ENCODE assay signal across 14 mouse cellular contexts in genomic region chr4:58271504-58272162, GRCm38 (mm10). TPM values are rescaled to one million over a fixed set of nuclear protein-coding genes. Genes with fewer than 3 reads are reported as not detected.
DNase-seq lines count a peak whose midpoint lies in the region; ATAC-seq and TF ChIP-seq lines count a peak whose summit lies in the region.
"Had no signal": no experiment of that assay in that cellular context is flagged by ENCODE, and none has a peak within 500 bp of the region (broad histone marks: within the 10 kb centered on the region; RNA-seq: fewer than 3 reads in every experiment).

No protein-coding gene starts in this region.

- peaks cover 16% of the 10 kb centered on the region; the same call in 1 of the 2 replicates for H3K4me1 ChIP-seq in limb, embryonic 15.5 days
- H3K4me1 ChIP-seq: forebrain, embryonic 12.5 days had no signal

- ATAC-seq in limb, embryonic 15.5 days (ENCODE audit: insufficient number of reproducible peaks, low FRiP score, low TSS enrichment, low read depth), result peak; percentile 70
- ATAC-seq in CD4-positive, CD25-positive, alpha-beta regulatory T cell, adult 4 months, result no peak

- DNase-seq in left cerebral cortex, postnatal 14 days (ENCODE audit: low spot score in 2 of 2), result peak; percentile 7 to 18
- no peak for DNase-seq in left cerebral cortex, adult 2 months (ENCODE audit: extremely low spot score in 1 of 2, low spot score in 2 of 2)
- DNase-seq in Muller cell, postnatal 12 days (ENCODE audit: inconsistent ontology term), result peak; percentile 12
- DNase-seq in embryo, embryonic 11 days, result peak; percentile 47
- DNase-seq in spleen, postnatal 36 days (ENCODE audit: low spot score in 2 of 2), result no peak
- DNase-seq: cerebellum, adult 18-20 months; gastrocnemius, postnatal 36 days; heart, postnatal 36 days; kidney, postnatal 14 days; lung, postnatal 4 days had no signal

- no peaks in the 10 kb centered on the region for H3K36me3 ChIP-seq in limb, embryonic 15.5 days
- H3K36me3 ChIP-seq: forebrain, embryonic 12.5 days had no signal

- no peak overlapping the region for H3K27ac ChIP-seq in left cerebral cortex, adult 2 months
- H3K27ac ChIP-seq in limb, embryonic 15.5 days, result peak overlapping the region; percentile 69
- H3K27ac ChIP-seq: forebrain, embryonic 12.5 days had no signal

- H3K4me3 ChIP-seq in left cerebral cortex, adult 2 months, result no peak overlapping the region
- no peak overlapping the region for H3K4me3 ChIP-seq in limb, embryonic 15.5 days
- H3K4me3 ChIP-seq: forebrain, embryonic 12.5 days had no signal

- no peaks in the 10 kb centered on the region for H3K27me3 ChIP-seq in limb, embryonic 15.5 days
- H3K27me3 ChIP-seq: forebrain, embryonic 12.5 days had no signal

- no peak for TF ChIP-seq CTCF in left cerebral cortex, adult 2 months (IDR thresholded peaks at IDR 0.05)

- H3K9me3 ChIP-seq in limb, embryonic 15.5 days, result no peaks in the 10 kb centered on the region
- H3K9me3 ChIP-seq: forebrain, embryonic 12.5 days had no signal

- no peak overlapping the region for H3K9ac ChIP-seq in limb, embryonic 15.5 days
- H3K9ac ChIP-seq: forebrain, embryonic 12.5 days had no signal

- intact Hi-C loops in left cerebral cortex, postnatal 14 days (cut with DNase I), result no loop called here
- intact Hi-C loops in left cerebral cortex, adult 2 months (cut with DNase I), result loop anchor here (5.0 kb wide), 1 partner anchor 206 kb away; no protein-coding TSS in a partner anchor

- H3K4me2 ChIP-seq in limb, embryonic 15.5 days, result no peak overlapping the region
- H3K4me2 ChIP-seq: forebrain, embryonic 12.5 days had no signal

- 28% methylated on average over 10 of the region's 10 CpGs for WGBS in limb, embryonic 15.5 days

RNA-seq across cellular contexts. Expression of gene Musk, which starts 14.1 kb away (rescaled TPM):
- 1 to 10 TPM; 1.9 TPM for total RNA-seq in left cerebral cortex, postnatal 14 days (2021)
- 1 to 10 TPM; 1.5 to 1.7 TPM for total RNA-seq in left cerebral cortex, adult 2 months (2021)
- polyA plus RNA-seq in limb, embryonic 15.5 days (2015; fragmentation: Nextera tagmentation; extraction: Ambion mirVana), result 5.4 and 10.9 TPM in 2 replicates
- not detected for polyA plus RNA-seq in CD4-positive, CD25-positive, alpha-beta regulatory T cell, adult 4 months (2017; shearing (Covaris generic))
- total RNA-seq: MEL had no signal

Comparison
In these comparisons a context has a peak if more than half of its experiments do, and no peak if none do; other contexts are left out.
1. DNase-seq: peak in left cerebral cortex, postnatal 14 days (2 of 2), Muller cell, postnatal 12 days (single experiment) and embryo, embryonic 11 days (single experiment); none in left cerebral cortex, adult 2 months (0 of 2) and spleen, postnatal 36 days (0 of 2).